Mouse (Mus musculus): ENCODE measurements around the gene Cadm4. TPM values are rescaled to one million over a fixed set of nuclear protein-coding genes. Genes with fewer than 3 reads are reported as not detected.

The Cadm4 gene
- total RNA-seq, 2 experiments from 2014 or later = 128 to 132 TPM

DNA sequence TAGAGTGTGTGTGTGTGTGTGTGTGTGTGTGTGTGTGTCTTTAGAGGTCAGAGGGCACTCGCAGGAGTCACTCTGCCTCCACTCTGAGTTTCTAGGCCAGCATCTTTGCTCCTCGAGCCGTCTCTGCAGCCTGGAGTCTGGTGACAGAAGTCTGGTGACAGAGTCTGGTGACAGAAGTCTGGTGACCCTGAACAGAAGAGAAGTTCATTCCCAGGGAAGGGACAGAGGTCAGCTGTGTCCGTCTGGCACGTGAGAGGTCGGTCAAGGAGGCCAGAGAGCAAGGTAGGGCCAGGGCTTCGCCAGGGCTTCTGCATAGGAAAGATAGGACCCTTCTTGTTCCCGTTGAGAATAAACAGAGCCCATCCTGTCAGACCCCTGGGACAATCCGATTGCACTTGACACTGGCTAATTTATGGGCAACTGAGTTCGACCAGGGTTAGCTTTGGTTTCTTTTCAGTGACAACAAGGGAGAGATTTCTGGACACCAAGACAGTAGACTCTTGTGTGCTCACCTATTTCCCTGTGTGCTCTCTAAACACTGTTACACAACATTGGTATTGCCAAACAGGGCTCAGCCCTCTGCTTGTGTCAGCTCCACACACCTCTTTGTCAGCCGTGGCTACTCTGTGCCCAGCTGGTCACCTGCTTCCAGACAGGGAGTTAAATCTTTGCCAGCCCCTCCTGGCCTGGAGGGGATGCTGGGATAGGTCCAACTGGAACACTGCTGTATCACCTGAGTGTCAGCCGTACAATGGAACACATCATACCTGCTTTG lies 70.3 kb downstream of the Cadm4 start:
- Histone ChIP-seq H3K27ac (no peak overlapping the region), H3K4me3 (no peak overlapping the region)
- DNase-seq (ENCODE audit: low spot score in 2 of 2) = no peak
- no peak for TF ChIP-seq CTCF (conservative IDR thresholded peaks at IDR 0.05)

Other genes starting within 250 kb of the Cadm4 start
- 1 to 10 TPM; 8.6 TPM for gene Zfp109, start 244.5 kb upstream of the Cadm4 start, total RNA-seq (2021)
- gene Zfp108, start 227.2 kb upstream of the Cadm4 start, total RNA-seq (2021) = 1 to 10 TPM; 8.0 to 8.6 TPM
- 10 to 100 TPM; 14.8 to 15.2 TPM for gene Zfp93, start 211.6 kb upstream of the Cadm4 start, total RNA-seq (2021)
- gene Zfp61, start 180.8 kb upstream of the Cadm4 start, total RNA-seq (2021) = 10 to 100 TPM; 21.6 to 24.2 TPM
- gene Zfp94, start 165.4 kb upstream of the Cadm4 start, total RNA-seq (2021) = 10 to 100 TPM; 16.6 to 17.5 TPM
- gene Tescl, start 148.1 kb upstream of the Cadm4 start, total RNA-seq (2021) = not detected
- not detected for gene Lypd5, start 132.8 kb upstream of the Cadm4 start, total RNA-seq (2021)
- gene Kcnn4, start 111.8 kb upstream of the Cadm4 start, total RNA-seq (2021) = under 1 TPM; 0.64 to 0.67 TPM
- 10 to 100 TPM; 34.6 to 43.6 TPM for gene Smg9, start 82.4 kb upstream of the Cadm4 start, total RNA-seq (2021)
- gene Irgc1, start 29.7 kb upstream of the Cadm4 start, total RNA-seq (2021) = not detected
- gene Plaur, start 19.5 kb upstream of the Cadm4 start, total RNA-seq (2021) = under 1 TPM; 0.23 to 0.32 TPM
- 10 to 100 TPM; 32.6 to 41.6 TPM for gene Zfp428, start 25.0 kb downstream of the Cadm4 start, total RNA-seq (2021)
- not detected for gene AC161166.1, start 30.4 kb downstream of the Cadm4 start, total RNA-seq (2021)
- gene Irgq, start 48.7 kb downstream of the Cadm4 start, total RNA-seq (2021) = 10 to 100 TPM; 61.9 to 63.0 TPM
- not detected for gene Pinlyp, start 64.1 kb downstream of the Cadm4 start, total RNA-seq (2021)
- 10 to 100 TPM; 38.9 to 40.9 TPM for gene Xrcc1, start 64.3 kb downstream of the Cadm4 start, total RNA-seq (2021)
- gene Ethe1, start 105.5 kb downstream of the Cadm4 start, total RNA-seq (2021) = 10 to 100 TPM; 10.1 to 11.0 TPM
- 1 to 10 TPM; 5.2 to 6.7 TPM for gene Zfp575, start 105.6 kb downstream of the Cadm4 start, total RNA-seq (2021)
- gene Phldb3, start 128.7 kb downstream of the Cadm4 start, total RNA-seq (2021) = under 1 TPM in 1 of 2 experiments, not detected in 1; 0.22 TPM
- under 1 TPM; 0.51 to 0.56 TPM for gene Lypd3, start 154.5 kb downstream of the Cadm4 start, total RNA-seq (2021)
- gene Tex101, start 194.7 kb downstream of the Cadm4 start, total RNA-seq (2021) = not detected
- gene BC049730, start 227.2 kb downstream of the Cadm4 start, total RNA-seq (2021) = not detected
- gene Gm4763, start 244.9 kb downstream of the Cadm4 start, total RNA-seq (2021) = not detected

All from layer of hippocampus, adult 2 months (tissue).